Mouse (Mus musculus) adipose tissue, adult 10 weeks (tissue): Measurements from ENCODE around the gene Tapbpl. TPM values are rescaled to one million over a fixed set of nuclear protein-coding genes. Genes with fewer than 3 reads are reported as not detected.

Experiments
- polyA plus RNA-seq: library from polyadenylated mRNA; stranded (reverse); fragments of 350-450 nt; fragmentation: Illumina TruSeq; extraction: RNeasy Lipid Tissue Mini Kit (QIAGEN cat#74804); gene quantifications from one replicate; pipeline ENCODE4 v1.2.3, GENCODE M21; 2014; ENCODE audit warnings: low read depth, low replicate concordance

Tapbpl gene
- polyA plus RNA-seq = 22.8 TPM

GRCm38 (mm10) chr6:125231117-125232044 lies at the start of gene Tapbpl:
Tapbpl (minus strand) TSS chr6:125231860.

GRCm38 (mm10) chr6:125236782-125237181 lies 5.1 kb upstream of the Tapbpl start, which contains the start of gene Cd27:
Cd27 (minus strand) TSS chr6:125237010.

GRCm38 (mm10) chr6:125215148-125215954 lies 16.3 kb downstream of the Tapbpl start, which contains the start of gene Vamp1:
Vamp1 (plus strand) TSS chr6:125215551.

GRCm38 (mm10) chr6:125191332-125192015 lies 40.2 kb downstream of the Tapbpl start, which contains the start of the genes Ncapd2 and Mrpl51:
Ncapd2 (minus strand) TSS chr6:125191701.
Mrpl51 (plus strand) TSS chr6:125191801.

Other genes starting within 250 kb of the Tapbpl start
- gene Pianp, start 235.2 kb downstream of the Tapbpl start, polyA plus RNA-seq = 2.8 TPM
- 34.8 TPM for gene Zfp384, start 222.7 kb downstream of the Tapbpl start, polyA plus RNA-seq
- 58.4 TPM for gene Ing4, start 192.1 kb downstream of the Tapbpl start, polyA plus RNA-seq
- gene Acrbp, start 182.2 kb downstream of the Tapbpl start, polyA plus RNA-seq = 28.7 TPM
- 2.3 TPM for gene Lpar5, start 163.9 kb downstream of the Tapbpl start, polyA plus RNA-seq
- 128 TPM for gene Chd4, start 135.9 kb downstream of the Tapbpl start, polyA plus RNA-seq
- 15.1 TPM for gene Nop2, start 100.0 kb downstream of the Tapbpl start, polyA plus RNA-seq
- gene Iffo1, start 86.6 kb downstream of the Tapbpl start, polyA plus RNA-seq = 12.2 TPM
- gene Gapdh, start 65.4 kb downstream of the Tapbpl start, polyA plus RNA-seq = 871 TPM
- gene Ncapd2, start 40.2 kb downstream of the Tapbpl start, polyA plus RNA-seq = 10.9 TPM
- 122 TPM for gene Mrpl51, start 40.1 kb downstream of the Tapbpl start, polyA plus RNA-seq
- 32.0 TPM for gene Vamp1, start 16.3 kb downstream of the Tapbpl start, polyA plus RNA-seq
- 1.2 TPM for gene Cd27, start 5.2 kb upstream of the Tapbpl start, polyA plus RNA-seq
- 21.6 TPM for gene Tuba3a, start 54.2 kb upstream of the Tapbpl start, polyA plus RNA-seq
- gene Ltbr, start 82.0 kb upstream of the Tapbpl start, polyA plus RNA-seq = 65.7 TPM
- 35.9 TPM for gene Scnn1a, start 88.8 kb upstream of the Tapbpl start, polyA plus RNA-seq
- 99.5 TPM for gene Tnfrsf1a, start 117.5 kb upstream of the Tapbpl start, polyA plus RNA-seq
- gene Plekhg6, start 148.9 kb upstream of the Tapbpl start, polyA plus RNA-seq = 1.9 TPM